Mouse (Mus musculus) duodenum, adult 2 months (tissue): ENCODE results near the gene Pole3. TPM values are rescaled to one million over a fixed set of nuclear protein-coding genes. Genes with fewer than 3 reads are reported as not detected.

ENCODE experiments used
- polyA plus RNA-seq: library from polyadenylated mRNA; depleted of rRNA; stranded (reverse); fragments of >200 nt; gene quantifications from 2 replicates; pipeline ENCODE4 v1.2.3, GENCODE M21; 2012; ENCODE audit warnings: low replicate concordance; rRNA removed

The Pole3 gene
- polyA plus RNA-seq: 7.1 and 10.5 TPM in 2 replicates

GRCm38 (mm10) chr4:62524651-62525488, at the start of gene Pole3, which contains the start of gene 4933430I17Rik:
Pole3 (minus strand) TSS chr4:62525068.
4933430I17Rik (plus strand) TSS chr4:62525369.

DNA sequence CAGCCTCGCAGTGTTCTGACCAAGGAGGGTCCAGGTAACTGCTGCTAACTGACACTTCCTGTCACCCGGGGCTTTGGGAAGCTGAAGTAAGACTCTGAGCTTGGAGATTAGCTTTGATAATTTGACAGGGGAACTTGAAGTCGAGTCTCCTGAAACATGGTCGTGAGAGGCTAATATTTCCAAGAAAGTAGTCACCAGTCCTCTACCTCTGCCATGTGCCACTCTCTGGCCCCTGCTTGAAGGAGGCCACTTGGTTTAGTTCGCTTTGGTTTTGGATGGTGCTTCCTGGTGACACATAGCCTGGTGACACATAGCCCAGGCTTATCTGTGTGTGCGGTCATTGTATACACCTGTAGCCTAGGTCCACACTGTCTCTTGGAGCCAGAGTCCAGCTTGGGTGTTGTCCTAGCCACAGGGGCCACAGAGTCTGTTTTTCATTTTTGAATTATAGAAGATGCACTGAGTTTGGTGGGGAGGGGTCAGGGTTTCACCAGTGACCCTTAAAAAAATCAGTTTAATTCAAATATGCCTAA, 35.0 kb upstream of the Pole3 start, which contains the start of gene Rgs3:
Gene Rgs3 (plus strand): TSS at position 51 of the 533 bp plus-strand sequence.

GRCm38 (mm10) chr4:62519849-62520233, 5.0 kb downstream of the Pole3 start, which contains the start of gene Alad:
Alad (minus strand) TSS chr4:62519918.

GRCm38 (mm10) chr4:62503374-62503970, 21.4 kb downstream of the Pole3 start, which contains the start of gene Hdhd3:
Hdhd3 (minus strand) TSS chr4:62503467.

GRCm38 (mm10) chr4:62479937-62480708, 44.7 kb downstream of the Pole3 start, which contains the start of gene Bspry:
Bspry (plus strand) TSS chr4:62480053.

Other genes with a start within 250 kb of the Pole3 start
- 14.2 and 20.1 TPM in 2 replicates for gene Fkbp15, start 164.5 kb downstream of the Pole3 start, polyA plus RNA-seq
- 22.5 and 38.3 TPM in 2 replicates for gene Slc31a1, start 164.3 kb downstream of the Pole3 start, polyA plus RNA-seq
- 7.7 and 9.0 TPM in 2 replicates for gene Cdc26, start 116.4 kb downstream of the Pole3 start, polyA plus RNA-seq
- 3.2 and 4.8 TPM in 2 replicates for gene Prpf4, start 116.3 kb downstream of the Pole3 start, polyA plus RNA-seq
- gene Rnf183, start 89.8 kb downstream of the Pole3 start, polyA plus RNA-seq: 3.3 and 5.0 TPM in 2 replicates
- 0.53 and 0.94 TPM in 2 replicates for gene Wdr31, start 54.2 kb downstream of the Pole3 start, polyA plus RNA-seq
- gene Bspry, start 45.0 kb downstream of the Pole3 start, polyA plus RNA-seq: 53.8 and 77.8 TPM in 2 replicates
- 102 and 187 TPM in 2 replicates for gene Hdhd3, start 21.6 kb downstream of the Pole3 start, polyA plus RNA-seq
- gene Alad, start 5.2 kb downstream of the Pole3 start, polyA plus RNA-seq: 180 and 338 TPM in 2 replicates
- gene 4933430I17Rik, start 301 bp upstream of the Pole3 start, polyA plus RNA-seq: not detected in 2 replicates
- 35.8 and 43.1 TPM in 2 replicates for gene Rgs3, start 34.8 kb upstream of the Pole3 start, polyA plus RNA-seq